Mouse (Mus musculus): Measurements from ENCODE around the gene Ptpre. TPM values are rescaled to one million over a fixed set of nuclear protein-coding genes. Genes with fewer than 3 reads are reported as not detected.

The Ptpre gene
- polyA plus RNA-seq, 1 experiment from 2014 or later: 2.8 TPM

DNA sequence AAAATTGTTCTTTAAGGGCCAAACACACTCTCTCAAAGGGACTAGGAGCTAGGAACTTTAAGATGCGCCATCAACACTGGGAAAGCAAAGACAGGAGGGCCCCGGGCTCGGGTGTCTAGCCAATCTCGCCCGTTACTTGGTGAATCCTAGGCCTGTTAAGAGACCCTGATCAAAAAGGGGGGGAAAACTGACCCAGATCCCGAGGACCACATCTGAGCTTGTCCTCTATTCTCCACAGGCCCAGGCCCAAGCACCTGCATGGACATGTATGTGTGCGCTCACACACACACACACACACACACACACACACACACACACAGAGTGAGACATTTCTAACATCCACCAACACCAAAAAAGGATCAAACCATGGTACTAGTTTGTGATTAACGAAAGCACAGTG, 176.0 kb downstream of the Ptpre start:
- Histone ChIP-seq H3K9me3 (replicated peaks) (no peaks in the 10 kb centered on the region), H3K4me1 (replicated peaks) (peaks cover 41% of the 10 kb centered on the region), H3K4me3 (replicated peaks) (peak overlapping the region; percentile 99), H3K4me2 (peak overlapping the region; percentile 75), H3K36me3 (replicated peaks) (peaks cover 51% of the 10 kb centered on the region), H3K27ac (replicated peaks) (peak overlapping the region; percentile 67), H3K27me3 (no peaks in the 10 kb centered on the region), H3K9ac (peak overlapping the region; percentile 100)
- whole genome bisulfite sequencing (ENCODE audit: insufficient replicate concordance): 64% methylated on average over 8 of the region's 8 CpGs
- no peak for ATAC-seq (ENCODE audit: insufficient read depth)

DNA sequence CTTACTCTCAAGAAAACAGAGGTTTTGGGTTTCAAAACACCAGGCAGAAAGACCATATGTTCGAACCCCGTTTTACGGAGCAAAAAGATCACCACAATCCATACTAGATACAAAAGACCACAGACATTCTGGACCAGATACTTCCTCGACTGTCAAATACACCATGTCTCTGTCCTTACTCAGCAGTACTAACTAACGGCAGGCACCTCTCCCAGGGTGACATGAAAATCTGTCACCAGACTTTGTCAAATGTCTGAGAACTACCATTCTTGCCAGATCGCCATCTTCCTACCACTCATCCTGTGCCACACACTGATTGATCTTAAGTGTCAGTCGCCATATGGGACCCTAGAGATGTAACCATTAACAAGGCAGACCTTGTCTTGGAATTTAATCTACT, 177.9 kb downstream of the Ptpre start:
- H3K9ac ChIP-seq: peak overlapping the region; percentile 100
- ATAC-seq (ENCODE audit: insufficient read depth): no peak
- peaks cover 58% of the 10 kb centered on the region for H3K4me1 ChIP-seq (replicated peaks)
- WGBS (ENCODE audit: insufficient replicate concordance): under 1% methylated on average over 7 of the region's 7 CpGs
- peak overlapping the region; percentile 75 for H3K4me2 ChIP-seq
- H3K4me3 ChIP-seq (replicated peaks): peak overlapping the region; percentile 99
- peaks cover 33% of the 10 kb centered on the region for H3K36me3 ChIP-seq (replicated peaks)
- H3K9me3 ChIP-seq (replicated peaks): no peaks in the 10 kb centered on the region
- peak overlapping the region; percentile 94 for H3K27ac ChIP-seq (replicated peaks)
- H3K27me3 ChIP-seq: no peaks in the 10 kb centered on the region

DNA sequence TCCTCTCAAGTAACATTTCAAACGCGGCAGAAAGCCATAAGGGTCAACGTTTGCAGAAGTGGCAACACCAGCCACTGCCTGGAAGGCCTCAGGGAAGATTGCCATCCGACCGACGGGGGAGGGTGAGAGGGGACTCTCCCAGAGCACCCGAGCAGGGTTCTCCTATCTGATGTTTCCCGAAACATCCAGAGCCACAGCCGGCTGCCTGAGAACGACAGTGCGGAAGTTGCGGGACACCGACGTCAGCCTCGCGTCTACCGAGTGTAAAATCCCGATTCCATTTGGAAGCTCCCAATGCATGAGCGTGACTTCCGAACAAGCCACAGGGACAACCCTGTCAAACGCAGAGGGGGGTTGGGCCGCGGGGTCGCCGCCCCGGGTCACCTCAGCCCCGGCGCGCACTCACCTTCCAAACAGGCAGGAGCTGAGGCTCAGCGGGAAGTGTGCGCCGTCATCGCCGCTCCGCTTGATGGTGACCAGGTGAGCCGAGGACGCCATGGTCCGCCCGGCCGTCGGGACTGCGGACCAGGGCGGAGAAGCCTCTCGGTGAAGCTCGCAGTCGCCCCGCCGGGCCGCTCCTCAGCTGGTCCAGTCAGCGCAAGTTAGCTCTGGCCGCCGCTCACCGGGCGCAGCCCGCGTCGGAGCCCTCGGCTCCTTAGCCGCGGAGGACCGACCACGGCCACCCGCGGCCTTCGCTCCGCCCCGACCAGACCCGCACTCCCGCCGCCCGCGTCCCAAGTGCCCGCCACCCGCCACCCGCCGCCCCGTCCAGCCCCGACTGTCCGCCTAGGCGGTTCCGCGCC, 178.6 kb downstream of the Ptpre start, which contains the start of gene Mki67:
Mki67 (minus strand) TSS at position 720 of the 803 bp plus-strand sequence.
- H3K9me3 ChIP-seq (replicated peaks): no peaks in the 10 kb centered on the region
- peaks cover 26% of the 10 kb centered on the region for H3K36me3 ChIP-seq (replicated peaks)
- 2% methylated on average over 78 of the region's 82 CpGs for WGBS (ENCODE audit: insufficient replicate concordance)
- H3K4me3 ChIP-seq (replicated peaks): peak within 1 kb of the TSS; percentile 99
- H3K4me1 ChIP-seq (replicated peaks): peaks cover 60% of the 10 kb centered on the region
- H3K27ac ChIP-seq (replicated peaks): peak within 1 kb of the TSS; percentile 94
- H3K4me2 ChIP-seq: peak within 1 kb of the TSS; percentile 75
- peak within 1 kb of the TSS; percentile 100 for H3K9ac ChIP-seq
- H3K27me3 ChIP-seq: no peaks in the 10 kb centered on the region
- peak; percentile 53 for ATAC-seq (ENCODE audit: insufficient read depth)

DNA sequence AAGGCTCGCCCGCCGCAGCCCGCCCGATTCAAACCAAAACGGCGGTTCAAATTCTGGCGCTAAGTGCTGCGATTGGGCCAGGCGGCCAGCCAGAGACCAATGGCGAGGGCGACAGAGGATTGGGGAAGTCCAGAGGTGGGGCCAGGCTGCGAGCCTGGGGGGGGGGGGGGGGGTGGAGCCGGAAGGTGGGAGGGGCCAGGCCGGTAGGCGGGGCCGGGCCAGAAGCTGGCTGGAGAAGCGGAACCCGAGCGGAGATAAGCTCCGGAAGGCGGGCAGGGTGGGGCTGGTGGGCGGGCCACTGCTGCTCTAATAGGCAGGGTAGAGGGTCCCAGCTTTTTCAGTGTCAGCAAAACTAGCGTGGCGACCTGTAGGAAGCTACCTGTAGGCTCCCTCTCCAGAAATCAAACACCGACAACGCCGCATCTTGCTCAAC, 179.2 kb downstream of the Ptpre start:
- Histone ChIP-seq H3K4me1 (replicated peaks) (peaks cover 58% of the 10 kb centered on the region), H3K9ac (peak overlapping the region; percentile 100), H3K9me3 (replicated peaks) (no peaks in the 10 kb centered on the region), H3K4me2 (peak overlapping the region; percentile 75), H3K4me3 (replicated peaks) (peak overlapping the region; percentile 99), H3K36me3 (replicated peaks) (peaks cover 22% of the 10 kb centered on the region), H3K27ac (replicated peaks) (peak overlapping the region; percentile 94), H3K27me3 (no peaks in the 10 kb centered on the region)
- ATAC-seq (ENCODE audit: insufficient read depth): peak; percentile 96
- under 1% methylated on average over 27 of the region's 28 CpGs for WGBS (ENCODE audit: insufficient replicate concordance)

DNA sequence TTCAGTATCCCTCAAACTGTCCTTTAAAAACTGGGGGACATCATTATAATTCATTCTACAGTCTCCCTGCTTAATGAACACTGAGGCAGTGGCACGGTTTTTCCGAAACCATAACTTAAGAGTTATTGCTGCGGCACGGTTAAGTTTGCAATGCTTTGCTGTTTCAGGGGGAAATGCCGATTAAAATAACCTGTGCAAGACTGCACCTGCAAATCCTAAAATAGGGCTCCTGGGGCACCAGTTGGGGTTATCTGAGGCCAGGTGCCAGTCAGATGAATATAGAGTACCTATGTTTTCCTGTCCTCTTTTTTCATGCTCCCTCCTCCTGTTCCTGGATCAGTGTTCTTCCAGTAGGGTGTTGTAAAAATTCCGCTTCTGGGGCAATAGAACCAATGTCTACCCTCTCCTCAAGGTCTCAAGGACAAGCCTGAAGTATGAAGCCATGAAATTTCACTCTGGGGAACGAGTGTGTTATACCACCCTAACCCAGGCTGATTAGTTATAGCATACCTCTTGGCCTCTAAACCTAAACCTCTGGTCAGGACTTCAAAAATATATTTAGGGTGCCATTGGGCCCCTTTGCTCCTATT, 179.8 kb downstream of the Ptpre start:
- no peak for ATAC-seq (ENCODE audit: insufficient read depth)
- Histone ChIP-seq H3K27ac (replicated peaks) (peak overlapping the region; percentile 79), H3K9me3 (replicated peaks) (no peaks in the 10 kb centered on the region), H3K9ac (peak overlapping the region; percentile 59), H3K4me3 (replicated peaks) (peak overlapping the region; percentile 57), H3K36me3 (replicated peaks) (peaks cover 18% of the 10 kb centered on the region), H3K27me3 (no peaks in the 10 kb centered on the region), H3K4me1 (replicated peaks) (peaks cover 60% of the 10 kb centered on the region), H3K4me2 (peak overlapping the region; percentile 75)
- 52% methylated on average over 7 of the region's 7 CpGs for WGBS (ENCODE audit: insufficient replicate concordance)

DNA sequence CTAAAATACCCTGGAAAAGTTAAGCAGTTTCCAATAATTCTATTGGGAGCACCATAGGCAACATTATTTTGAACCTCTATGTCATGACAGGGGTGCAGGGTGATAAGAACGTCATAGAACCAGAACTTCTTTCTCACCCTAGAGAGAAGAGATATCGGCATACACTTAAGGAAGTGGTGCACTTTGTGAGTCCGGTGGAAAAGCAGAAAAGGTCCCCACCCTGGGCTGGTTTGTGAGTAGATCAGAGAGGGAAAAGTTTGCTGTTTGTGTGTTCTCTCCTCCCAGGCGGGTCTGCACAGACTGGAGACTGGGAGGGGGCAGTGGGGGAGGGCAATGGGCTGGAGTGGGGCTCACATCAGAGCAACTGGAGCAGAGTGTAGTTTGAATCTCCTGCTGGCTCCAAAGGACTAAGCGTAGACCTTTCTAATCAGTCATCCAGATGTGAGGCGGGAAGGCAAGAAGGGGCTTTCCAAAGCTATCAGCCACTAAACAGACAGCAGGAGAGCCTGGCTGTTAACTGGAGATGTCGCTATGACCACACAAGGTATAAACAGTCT, 184.2 kb downstream of the Ptpre start:
- peak overlapping the region; percentile 55 for H3K4me3 ChIP-seq (replicated peaks)
- peak overlapping the region; percentile 100 for H3K27ac ChIP-seq (replicated peaks)
- H3K4me1 ChIP-seq (replicated peaks): peaks cover 68% of the 10 kb centered on the region
- H3K27me3 ChIP-seq: 0 out of 2 replicates have a peak, but pooled peaks cover 5% of the 10 kb centered on the region
- peak overlapping the region; percentile 65 for H3K9ac ChIP-seq
- no peaks in the 10 kb centered on the region for H3K36me3 ChIP-seq (replicated peaks)
- no peaks in the 10 kb centered on the region for H3K9me3 ChIP-seq (replicated peaks)
- WGBS (ENCODE audit: insufficient replicate concordance): 11% methylated on average over 7 of the region's 7 CpGs
- H3K4me2 ChIP-seq: peak overlapping the region; percentile 76
- peak; percentile 95 for ATAC-seq (ENCODE audit: insufficient read depth)

DNA sequence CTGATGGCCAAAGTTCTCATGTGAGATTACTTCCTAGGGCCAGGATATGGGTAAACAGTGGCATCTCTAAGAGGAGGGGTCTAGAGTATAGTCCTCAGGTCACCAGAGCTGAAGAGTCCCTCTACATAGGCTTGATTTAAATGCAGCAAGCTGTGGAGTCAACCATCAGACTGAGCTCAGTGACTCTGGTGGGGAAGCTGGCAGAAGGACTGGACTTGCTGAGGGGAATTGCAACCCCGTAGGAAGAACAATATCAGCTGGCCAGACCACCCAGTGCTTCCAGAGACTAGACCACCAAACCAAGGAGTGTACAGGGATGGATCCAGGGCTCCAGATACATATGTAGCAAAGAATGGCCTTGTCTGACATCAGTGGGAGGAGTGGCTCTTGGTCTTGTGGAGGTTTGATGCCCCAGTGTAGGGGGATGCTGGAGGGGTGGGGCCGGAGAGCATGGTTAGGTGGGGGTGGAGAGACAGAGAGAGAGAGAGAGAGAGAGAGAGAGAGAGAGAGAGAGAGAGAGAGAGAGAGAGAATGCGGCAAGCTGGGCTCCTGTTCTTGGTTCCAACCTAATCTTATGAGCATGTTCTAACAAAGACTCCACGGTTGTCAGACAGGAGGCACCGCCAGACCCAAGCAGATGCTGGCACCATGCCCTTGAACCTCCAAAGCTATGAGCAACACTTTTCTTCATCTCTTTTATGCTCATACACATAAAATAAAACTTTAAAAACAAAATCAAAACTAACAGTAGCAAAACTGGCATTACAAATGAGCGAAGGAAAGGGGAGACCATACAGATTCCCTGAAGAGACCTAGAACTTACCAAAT, 184.9 kb downstream of the Ptpre start:
- H3K27ac ChIP-seq (replicated peaks): peak overlapping the region; percentile 100
- 40% methylated on average over 6 of the region's 6 CpGs for WGBS (ENCODE audit: insufficient replicate concordance)
- H3K27me3 ChIP-seq: 0 out of 2 replicates have a peak, but pooled peaks cover 5% of the 10 kb centered on the region

DNA sequence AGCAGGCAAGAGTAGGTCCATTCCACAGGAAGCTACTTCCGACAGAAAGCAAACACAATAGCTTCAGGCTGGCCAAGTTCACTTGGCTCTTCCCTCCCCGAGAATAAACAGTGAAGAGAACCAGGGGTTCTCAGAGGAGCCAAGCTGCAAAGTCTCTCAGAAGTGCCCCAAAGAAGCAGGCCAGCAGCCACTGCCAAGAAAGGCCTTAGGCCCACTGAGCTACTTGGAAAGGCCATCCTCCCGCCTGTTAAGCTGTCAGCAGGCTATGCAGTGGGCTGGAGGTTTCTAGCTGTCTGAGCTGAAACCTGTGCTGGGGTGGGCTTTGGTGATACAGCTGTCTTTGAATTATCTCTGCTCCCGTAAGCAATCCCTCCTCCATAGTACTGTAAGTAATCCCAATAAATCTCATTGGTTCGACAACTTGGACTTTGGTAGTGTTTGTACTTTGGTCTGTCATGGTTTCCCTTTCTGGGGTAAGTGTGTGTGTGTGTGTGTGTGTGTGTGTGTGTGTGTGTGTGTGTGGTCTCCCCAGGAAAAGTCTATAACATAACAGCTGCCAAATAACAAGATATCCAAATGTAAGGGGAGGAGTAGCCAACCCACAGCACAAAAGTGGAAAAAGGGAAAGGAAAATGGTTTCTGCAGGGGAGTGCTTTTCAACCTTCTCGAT, 186.5 kb downstream of the Ptpre start:
- Histone ChIP-seq H3K4me2 (peak overlapping the region; percentile 76), H3K4me1 (replicated peaks) (peaks cover 49% of the 10 kb centered on the region), H3K27ac (replicated peaks) (peak overlapping the region; percentile 100), H3K9ac (peak overlapping the region; percentile 31), H3K4me3 (replicated peaks) (0 out of 2 replicates have a peak overlapping the region, but pooled peaks have one; percentile 55), H3K36me3 (replicated peaks) (no peaks in the 10 kb centered on the region), H3K9me3 (replicated peaks) (no peaks in the 10 kb centered on the region), H3K27me3 (0 out of 2 replicates have a peak, but pooled peaks cover 5% of the 10 kb centered on the region)
- WGBS (ENCODE audit: insufficient replicate concordance): 57% methylated on average over 6 of the region's 6 CpGs
- ATAC-seq (ENCODE audit: insufficient read depth): no peak

More for the DNA sequence above, 184.9 kb downstream of the Ptpre start:
- Histone ChIP-seq H3K9me3 (replicated peaks) (no peaks in the 10 kb centered on the region), H3K4me1 (replicated peaks) (peaks cover 62% of the 10 kb centered on the region), H3K9ac (peak overlapping the region; percentile 65), H3K4me3 (replicated peaks) (peak overlapping the region; percentile 55), H3K4me2 (peak overlapping the region; percentile 76), H3K36me3 (replicated peaks) (no peaks in the 10 kb centered on the region)
- peak; percentile 54 for ATAC-seq (ENCODE audit: insufficient read depth)

DNA sequence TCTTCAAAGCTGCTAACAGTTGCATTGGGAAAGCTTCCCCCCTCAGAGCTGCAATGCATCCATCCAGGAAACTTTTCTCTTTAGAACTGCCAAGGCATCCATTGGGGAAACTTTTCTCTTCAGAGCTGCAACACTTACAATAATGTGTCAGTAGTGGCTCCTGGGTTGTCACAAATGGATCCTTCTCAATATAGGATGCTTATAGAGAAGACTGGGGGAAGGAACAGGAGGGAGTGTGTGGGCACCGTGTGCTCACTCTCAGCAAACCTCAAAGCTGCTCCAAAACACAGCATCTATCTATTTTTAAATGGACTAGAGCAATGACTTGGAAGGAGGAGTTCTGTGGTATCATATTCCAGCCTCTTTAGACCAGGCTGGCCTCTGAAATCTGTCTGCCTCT, 189.4 kb downstream of the Ptpre start:
- no peak overlapping the region for H3K27ac ChIP-seq (replicated peaks)
- 60% methylated on average over 1 of the region's 1 CpGs for WGBS (ENCODE audit: insufficient replicate concordance)
- no peaks in the 10 kb centered on the region for H3K36me3 ChIP-seq (replicated peaks)
- ATAC-seq (ENCODE audit: insufficient read depth): no peak
- no peaks in the 10 kb centered on the region for H3K9me3 ChIP-seq (replicated peaks)
- 0 out of 2 replicates have a peak, but pooled peaks cover 5% of the 10 kb centered on the region for H3K27me3 ChIP-seq
- no peak overlapping the region for H3K4me2 ChIP-seq
- no peak overlapping the region for H3K4me3 ChIP-seq (replicated peaks)
- H3K9ac ChIP-seq: no peak overlapping the region
- H3K4me1 ChIP-seq (replicated peaks): peaks cover 28% of the 10 kb centered on the region

DNA sequence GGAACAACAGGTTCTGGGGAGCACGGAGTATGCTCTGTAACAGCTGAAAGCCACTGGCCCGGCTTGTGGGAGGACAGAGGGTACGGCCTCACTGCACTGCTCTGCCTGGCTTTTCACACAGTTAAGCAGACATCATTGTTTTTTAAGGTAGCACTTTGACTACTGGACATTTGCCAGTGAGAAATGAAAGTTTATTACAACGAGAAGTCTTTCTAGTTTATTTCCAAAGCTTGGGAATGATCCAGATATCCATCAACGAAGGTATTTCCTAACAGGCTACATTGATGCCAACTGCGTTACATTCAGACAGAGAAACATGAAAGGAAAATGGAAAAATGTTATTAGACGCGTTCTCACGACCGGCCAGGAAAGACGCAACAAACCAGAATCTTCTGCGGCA, 190.8 kb downstream of the Ptpre start:
- WGBS (ENCODE audit: insufficient replicate concordance): 82% methylated on average over 12 of the region's 12 CpGs

More for the DNA sequence above, 190.8 kb downstream of the Ptpre start:
- no peak for ATAC-seq (ENCODE audit: insufficient read depth)
- H3K9ac ChIP-seq: no peak overlapping the region
- no peaks in the 10 kb centered on the region for H3K9me3 ChIP-seq (replicated peaks)
- no peaks in the 10 kb centered on the region for H3K36me3 ChIP-seq (replicated peaks)
- no peak overlapping the region for H3K4me2 ChIP-seq
- no peak overlapping the region for H3K4me3 ChIP-seq (replicated peaks)
- 0 out of 2 replicates have a peak, but pooled peaks cover 5% of the 10 kb centered on the region for H3K27me3 ChIP-seq
- no peak overlapping the region for H3K27ac ChIP-seq (replicated peaks)
- H3K4me1 ChIP-seq (replicated peaks): peaks cover 15% of the 10 kb centered on the region

Measured in liver, embryonic 15.5 days (tissue).